Mouse (Mus musculus) liver, adult (tissue): ENCODE results near the gene Vsig8.

ENCODE experiments used
- GATA4 ChIP-seq: IDR thresholded peaks from 2 replicates; pipeline ENCODE4 v1.6.1; 2014; ENCODE audit warnings: mild to moderate bottlenecking, low read length; ENCODE audit not compliant: insufficient replicate concordance

Vsig8 gene

DNA sequence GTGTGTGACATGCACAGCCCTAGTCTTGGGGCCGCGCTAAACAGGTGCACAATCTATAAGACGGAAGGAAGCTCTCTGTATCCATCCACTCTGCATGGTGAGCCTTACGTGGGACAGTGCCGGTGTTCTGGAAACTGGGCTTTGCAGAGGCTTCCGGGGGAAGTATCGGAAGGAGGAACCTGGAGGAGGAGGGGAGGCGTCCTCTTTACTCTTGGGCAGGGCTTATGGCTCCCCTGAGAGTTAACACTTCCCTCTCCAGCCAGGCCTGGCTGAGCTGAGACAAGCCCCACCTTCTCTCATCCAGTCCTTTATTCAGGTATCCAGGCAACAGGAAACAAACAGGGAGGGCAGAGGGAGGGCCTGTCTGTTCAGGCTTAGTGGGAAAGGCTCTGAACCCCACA lies 5.2 kb upstream of the Vsig8 start:
- no peak for TF ChIP-seq GATA4

- no peak for TF ChIP-seq GATA4
Measured at GRCm38 (mm10) chr1:172551009-172551408, 4.7 kb upstream of the Vsig8 start.

DNA sequence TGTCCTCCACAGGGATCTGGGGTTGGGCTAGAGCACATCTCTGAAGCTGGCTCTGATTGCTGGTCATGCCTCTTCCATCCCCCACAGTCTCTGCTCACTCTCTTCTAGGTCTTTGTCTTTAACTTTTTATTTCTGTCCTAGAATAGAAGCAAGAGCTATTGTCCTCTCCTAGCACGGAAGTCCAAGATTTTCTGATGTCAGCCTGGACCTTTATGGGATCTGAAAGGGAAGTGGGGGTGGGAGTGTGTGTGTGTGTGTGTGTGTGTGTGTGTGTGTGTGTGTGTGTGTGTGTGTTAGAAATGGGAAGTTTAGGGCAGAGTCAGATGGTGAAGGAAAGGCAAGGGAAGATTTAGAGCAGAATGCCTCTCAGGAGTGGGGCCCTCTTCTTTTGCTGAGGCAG lies 3.1 kb upstream of the Vsig8 start:
- no peak for TF ChIP-seq GATA4

- no peak for TF ChIP-seq GATA4
Measured at GRCm38 (mm10) chr1:172562641-172563464, 7.1 kb downstream of the Vsig8 start.

GRCm38 (mm10) chr1:172563465-172563828 lies 7.7 kb downstream of the Vsig8 start:
- TF ChIP-seq GATA4: no peak

GRCm38 (mm10) chr1:172566131-172566530 lies 10.4 kb downstream of the Vsig8 start:
- no peak for TF ChIP-seq GATA4

DNA sequence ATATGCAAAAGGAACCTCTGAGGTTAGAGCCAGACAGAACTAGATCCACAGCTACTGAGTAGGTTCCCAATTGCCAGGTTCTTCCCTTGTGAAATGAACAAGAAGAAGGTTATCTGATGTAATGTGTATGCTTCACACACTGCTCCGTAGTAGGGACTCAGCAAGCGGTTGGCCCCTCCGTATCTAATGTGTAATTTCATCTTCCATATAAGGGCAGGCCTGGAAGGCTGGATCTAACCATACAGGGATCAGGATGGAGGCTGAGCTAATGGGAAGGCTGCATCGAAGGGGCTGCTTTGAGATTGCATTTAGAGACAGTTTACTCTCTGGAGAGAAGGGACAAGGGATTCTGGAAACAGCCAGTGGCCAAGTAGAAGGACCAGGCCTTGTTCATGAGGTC lies 12.0 kb downstream of the Vsig8 start:
- TF ChIP-seq GATA4: no peak

GRCm38 (mm10) chr1:172580116-172580515 lies 24.4 kb downstream of the Vsig8 start:
- TF ChIP-seq GATA4: no peak

GRCm38 (mm10) chr1:172582436-172582835 lies 26.7 kb downstream of the Vsig8 start:
- no peak for TF ChIP-seq GATA4

GRCm38 (mm10) chr1:172584271-172584670 lies 28.5 kb downstream of the Vsig8 start:
- no peak for TF ChIP-seq GATA4

- TF ChIP-seq GATA4: no peak
Measured at GRCm38 (mm10) chr1:172585026-172585425, 29.3 kb downstream of the Vsig8 start.

DNA sequence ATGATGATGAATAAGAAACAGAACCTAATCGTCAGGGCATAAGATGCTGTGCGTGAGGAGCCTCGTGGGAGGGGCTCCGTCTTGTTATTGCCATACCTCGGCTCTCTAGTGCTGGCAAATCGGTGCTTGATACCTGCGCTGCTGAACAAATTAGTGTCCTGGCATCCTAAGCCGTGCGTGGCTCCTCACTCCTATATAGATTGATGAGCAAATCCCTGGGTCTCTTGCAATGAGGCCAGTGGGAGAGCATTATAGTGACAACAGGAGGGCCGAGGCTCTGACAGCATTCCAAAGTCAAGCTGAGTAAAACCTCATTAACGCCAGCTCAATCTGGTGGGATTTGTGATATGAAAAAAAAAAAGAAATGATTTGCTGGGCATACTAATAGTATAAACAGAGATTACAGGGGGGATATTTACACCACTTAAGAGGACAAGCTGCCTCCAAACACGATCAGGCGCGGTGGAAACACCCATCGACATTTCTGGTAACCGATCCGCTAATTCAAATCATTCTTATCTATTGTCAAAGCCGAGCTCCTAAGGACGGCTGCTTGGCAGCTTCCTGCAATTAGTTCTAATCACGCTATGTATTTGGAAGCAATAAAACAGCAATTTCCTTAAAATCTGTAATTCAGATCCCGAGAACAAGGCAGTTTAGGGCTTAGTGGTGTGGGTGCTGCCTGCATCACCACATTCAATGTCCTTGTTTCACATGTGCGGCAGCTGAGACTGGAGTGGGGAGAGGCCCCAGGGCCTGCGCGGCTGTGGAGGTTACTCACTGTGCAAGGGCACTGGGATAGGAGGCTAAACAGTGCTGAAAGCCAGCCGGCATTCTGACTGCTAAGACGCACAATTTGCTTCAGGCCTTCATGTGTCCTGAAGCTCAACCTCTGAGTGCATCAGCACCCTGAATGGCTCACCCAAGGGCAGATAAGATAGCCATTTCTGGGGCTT lies 30.2 kb downstream of the Vsig8 start:
- no peak for TF ChIP-seq GATA4

GRCm38 (mm10) chr1:172590385-172590784 lies 34.6 kb downstream of the Vsig8 start, which contains the start of gene Slamf8:
Gene Slamf8, minus strand, starts transcription at chr1:172590568.
- no peak for TF ChIP-seq GATA4

- TF ChIP-seq GATA4: no peak
Measured at GRCm38 (mm10) chr1:172593321-172593720, 37.6 kb downstream of the Vsig8 start.

GRCm38 (mm10) chr1:172593956-172594355 lies 38.2 kb downstream of the Vsig8 start:
- TF ChIP-seq GATA4: no peak

DNA sequence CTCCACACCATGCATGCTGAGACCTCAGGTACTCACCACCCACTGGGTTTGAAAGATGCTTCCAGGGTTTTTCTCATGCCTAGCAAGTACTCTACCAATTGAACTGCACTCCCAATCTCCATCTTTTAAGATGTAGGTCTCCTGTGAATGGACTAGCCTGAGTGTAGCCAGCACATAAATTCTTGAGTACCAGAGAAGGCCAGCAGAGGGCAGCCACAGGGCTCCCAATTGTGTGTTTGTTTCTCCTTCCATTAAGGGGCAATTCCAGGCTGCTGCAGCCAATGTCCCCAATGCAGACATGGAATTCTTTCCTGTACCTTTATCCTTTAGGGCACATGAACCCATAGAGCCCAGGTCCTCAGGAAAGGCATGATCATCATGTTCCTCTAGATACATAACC lies 38.8 kb downstream of the Vsig8 start:
- no peak for TF ChIP-seq GATA4
